Mouse (Mus musculus) yolk sac, embryonic 10.5 days (tissue): Measurements from ENCODE around the gene Krt32.

Source experiments
- DNase-seq: peaks from one replicate; pipeline ENCODE4 v3.0.0-alpha.2; 2017; ENCODE audit warnings: low spot score

Krt32 gene

GRCm38 (mm10) chr11:100055686-100056655 is 32.1 kb downstream of the Krt32 start:
- no peak for DNase-seq

- no peak for DNase-seq
These were observed 37.6 kb downstream of the Krt32 start, which contains the start of gene Krt31 for GRCm38 (mm10) chr11:100050451-100050850. Krt31 (minus strand) TSS chr11:100050551.

- no peak for DNase-seq
These were observed 40.8 kb downstream of the Krt32 start for GRCm38 (mm10) chr11:100047193-100047592.

- no peak for DNase-seq
These were observed 41.6 kb downstream of the Krt32 start for GRCm38 (mm10) chr11:100046303-100046866.

- DNase-seq: no peak
These were observed 46.6 kb downstream of the Krt32 start, which contains the start of gene Krt34 for GRCm38 (mm10) chr11:100041454-100041853. Krt34 (minus strand) TSS chr11:100041554.
